Mouse (Mus musculus): ENCODE measurements around the gene Tasp1. TPM values are rescaled to one million over a fixed set of nuclear protein-coding genes. Genes with fewer than 3 reads are reported as not detected.
"Not testable (repeated sequence)": the region's sequence is repeated elsewhere in the genome, so short reads cannot be mapped to it uniquely, and the experiment has no call there.

Gene Tasp1
- total RNA-seq, 2 experiments from 2014 or later: 8.0 to 9.1 TPM

DNA sequence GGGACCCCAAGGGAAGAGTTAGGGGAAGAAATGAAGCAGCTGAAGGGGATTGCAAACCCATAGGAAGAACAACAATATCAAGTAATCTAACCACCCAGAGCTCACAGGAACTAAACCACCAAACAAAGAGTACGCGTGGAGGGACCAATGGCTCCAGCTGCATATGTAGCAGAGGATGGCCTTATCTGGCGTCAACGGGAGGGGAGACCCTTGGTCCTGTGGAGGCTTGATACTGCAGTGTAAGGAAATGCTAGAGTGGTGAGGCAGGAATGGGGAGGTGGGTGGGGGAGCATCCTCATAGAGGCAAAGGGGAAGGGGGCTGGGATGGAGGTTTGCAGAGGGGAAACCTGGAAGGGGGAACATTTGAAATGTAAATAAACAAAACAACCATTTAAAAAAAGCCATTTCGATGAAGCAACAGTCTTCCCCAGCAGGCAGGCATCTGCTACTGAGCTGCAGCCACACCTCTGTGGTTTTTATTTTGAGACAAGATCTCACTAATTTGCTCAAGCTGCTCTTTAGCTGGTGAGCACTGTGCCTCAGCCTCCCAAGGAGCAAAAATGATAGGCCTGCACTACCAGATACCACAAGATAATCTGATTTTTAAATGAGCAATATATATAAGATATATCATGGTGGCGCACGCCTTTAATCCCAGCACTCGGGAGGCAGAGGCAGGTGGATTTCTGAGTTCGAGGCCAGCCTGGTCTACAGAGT, 160.0 kb downstream of the Tasp1 start:
- no peak for DNase-seq (ENCODE audit: low spot score in 2 of 2)

DNA sequence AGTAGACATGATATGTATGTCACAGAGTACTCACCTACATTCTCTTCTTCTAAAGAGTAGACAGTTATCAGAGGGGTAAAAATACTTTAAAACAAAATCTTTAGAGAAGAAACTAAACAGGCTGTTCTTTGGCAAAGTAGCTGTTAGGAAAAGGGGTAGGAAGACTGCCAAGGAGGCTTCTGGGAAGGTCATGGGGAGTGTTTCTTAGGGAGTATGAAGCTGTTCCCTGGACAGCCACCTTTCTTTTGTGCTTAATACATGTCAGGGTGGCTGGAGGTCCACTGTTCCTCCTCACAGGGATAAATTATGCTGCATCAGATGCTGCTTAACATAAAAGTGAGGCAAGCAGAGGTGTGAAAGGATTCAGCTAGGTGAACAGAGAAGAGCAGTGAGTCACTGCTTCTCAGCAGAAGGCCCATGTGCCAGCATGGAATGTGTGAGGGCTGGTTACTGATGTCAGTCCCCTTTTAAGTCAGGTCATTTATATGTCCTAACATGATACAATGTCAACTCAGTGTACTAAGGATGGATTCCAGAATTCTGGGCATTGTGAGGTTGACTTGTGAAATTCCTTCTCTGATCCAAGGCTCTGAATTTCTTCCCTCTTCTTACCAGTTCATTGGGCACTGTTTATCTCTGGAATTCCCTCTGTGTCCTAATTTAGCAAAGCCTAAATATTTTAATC, 175.1 kb downstream of the Tasp1 start:
- DNase-seq (ENCODE audit: low spot score in 2 of 2): no peak

DNA sequence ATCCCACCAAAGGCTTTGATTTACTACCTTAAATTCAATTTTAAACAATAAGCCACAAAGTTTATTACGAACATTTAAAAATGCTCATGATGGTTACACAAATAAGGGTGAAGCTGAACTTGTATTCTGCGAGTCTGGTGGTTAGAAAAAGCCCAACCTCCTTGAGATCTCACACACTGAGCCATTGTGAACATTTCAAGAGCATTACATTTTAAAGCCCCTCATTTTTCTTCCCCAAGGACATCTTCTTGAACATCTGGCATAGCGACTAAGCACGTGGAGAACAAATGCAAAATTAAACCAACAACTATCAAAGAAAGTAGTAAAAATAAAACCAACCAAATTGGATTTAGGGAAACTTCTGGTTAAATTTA, 182.4 kb downstream of the Tasp1 start:
- no peak for DNase-seq (ENCODE audit: low spot score in 2 of 2)

DNA sequence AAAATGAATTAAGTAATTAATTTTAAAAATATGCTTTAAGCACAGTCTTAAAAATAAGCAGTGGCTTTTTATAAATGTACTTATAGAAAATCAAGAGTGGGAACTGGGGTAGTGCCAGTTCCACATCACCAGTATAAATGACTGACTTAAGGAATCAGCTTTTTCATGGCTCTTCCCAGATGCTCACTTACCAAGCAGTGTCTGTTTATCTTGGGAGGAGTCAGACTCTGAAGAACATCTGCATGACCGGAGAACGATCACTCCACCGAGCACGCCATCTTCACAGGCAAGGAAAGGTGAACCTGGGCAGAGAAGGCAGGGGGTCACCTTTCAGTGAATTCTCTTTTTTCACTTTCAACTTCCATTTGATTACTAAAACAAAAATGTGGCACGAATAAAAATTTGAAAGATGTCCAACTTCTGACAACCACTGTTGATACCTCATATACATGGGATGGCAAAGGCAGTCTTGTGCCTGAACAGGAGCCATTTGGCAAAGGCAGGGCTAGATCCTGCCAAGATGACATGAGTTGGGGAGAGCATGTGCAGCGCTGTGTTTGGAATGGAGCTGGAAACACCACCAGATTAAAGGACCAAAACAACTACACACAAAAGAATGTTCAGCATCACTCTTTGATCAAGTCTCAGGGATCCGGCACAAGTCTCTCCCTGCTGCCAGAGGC, 182.9 kb downstream of the Tasp1 start:
- no peak for DNase-seq (ENCODE audit: low spot score in 2 of 2)

DNA sequence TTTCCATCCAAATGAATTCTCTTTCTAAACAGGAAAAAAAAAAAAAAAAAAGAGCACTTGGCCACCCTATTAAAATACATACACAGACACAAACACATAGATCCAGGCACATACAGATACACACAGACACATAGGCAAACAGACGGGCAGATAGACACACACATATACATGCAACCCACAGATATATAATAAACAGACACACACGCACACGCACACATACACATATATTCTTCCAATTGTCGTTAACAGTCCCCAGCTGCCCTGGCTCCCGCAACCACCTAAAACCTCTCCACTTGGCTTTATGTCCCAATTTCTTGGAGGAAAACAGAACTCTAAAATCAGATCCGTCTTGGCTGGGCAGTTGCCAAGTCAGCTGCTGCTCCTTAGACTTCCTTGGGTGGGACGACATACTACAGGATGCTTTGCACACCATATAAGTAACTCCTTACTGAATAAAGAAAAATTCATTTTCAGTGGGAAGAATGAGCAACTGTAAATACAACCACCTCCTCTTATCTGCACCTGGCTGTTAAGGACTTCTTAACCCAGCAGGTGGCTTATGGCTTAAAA, 188.5 kb downstream of the Tasp1 start:
- DNase-seq (ENCODE audit: low spot score in 2 of 2): no peak

DNA sequence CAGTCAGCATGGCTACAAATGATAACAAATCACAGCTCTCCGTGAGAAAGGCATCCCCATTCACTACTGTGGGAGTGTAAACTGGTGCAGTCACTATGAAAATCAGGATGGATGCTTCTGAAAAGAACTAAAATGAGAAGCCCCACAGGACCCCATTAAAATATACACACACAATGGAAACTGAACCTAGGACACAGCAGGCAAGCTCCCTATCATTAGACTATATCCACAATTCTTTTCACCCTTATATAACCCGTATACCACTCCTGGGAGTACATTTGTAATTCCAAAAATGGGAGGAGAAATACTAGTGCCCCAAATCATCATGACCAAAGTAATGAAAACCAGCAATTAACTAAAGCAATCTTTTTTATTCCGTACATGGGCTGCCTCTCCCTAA, 190.7 kb downstream of the Tasp1 start:
- DNase-seq (ENCODE audit: low spot score in 2 of 2): no peak

DNA sequence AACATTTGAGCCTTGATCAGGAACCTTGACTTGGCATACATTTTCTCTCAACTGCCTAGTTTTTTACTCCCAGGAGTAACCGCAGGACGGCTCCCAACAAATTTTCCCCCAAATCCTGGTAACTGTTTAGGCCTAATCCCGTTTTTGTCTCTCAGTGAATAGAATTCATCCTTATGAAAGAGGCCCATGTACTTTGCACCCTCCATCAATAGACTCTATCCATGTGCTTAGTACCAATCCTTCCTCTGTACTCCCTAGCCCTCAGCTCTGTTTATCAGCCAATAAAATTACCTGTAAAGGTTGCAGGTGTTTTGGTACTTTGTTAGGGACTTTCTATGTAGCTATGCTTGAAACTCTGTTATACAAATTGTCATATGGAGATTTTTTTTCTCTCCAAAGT, 192.4 kb downstream of the Tasp1 start:
- DNase-seq (ENCODE audit: low spot score in 2 of 2): no peak

DNA sequence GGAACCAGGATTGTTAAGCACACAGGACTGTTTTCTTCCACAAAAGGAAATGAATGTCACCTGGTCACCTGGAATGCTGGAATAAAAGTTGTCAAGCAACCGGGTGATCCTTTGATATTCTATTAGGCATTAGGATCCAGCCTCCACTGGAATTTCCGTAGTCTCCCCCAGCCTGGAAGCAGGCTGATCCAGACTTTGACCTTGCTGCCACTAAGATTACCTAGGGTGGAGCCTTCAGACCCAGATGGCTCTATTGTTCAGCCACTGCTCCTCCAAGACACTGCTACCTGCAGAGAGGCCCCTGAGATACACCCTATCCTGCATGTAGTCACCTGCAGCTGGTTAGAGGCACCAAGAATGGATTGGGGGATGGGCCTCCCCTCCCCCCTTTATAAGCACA, 192.8 kb downstream of the Tasp1 start:
- no peak for DNase-seq (ENCODE audit: low spot score in 2 of 2)

DNA sequence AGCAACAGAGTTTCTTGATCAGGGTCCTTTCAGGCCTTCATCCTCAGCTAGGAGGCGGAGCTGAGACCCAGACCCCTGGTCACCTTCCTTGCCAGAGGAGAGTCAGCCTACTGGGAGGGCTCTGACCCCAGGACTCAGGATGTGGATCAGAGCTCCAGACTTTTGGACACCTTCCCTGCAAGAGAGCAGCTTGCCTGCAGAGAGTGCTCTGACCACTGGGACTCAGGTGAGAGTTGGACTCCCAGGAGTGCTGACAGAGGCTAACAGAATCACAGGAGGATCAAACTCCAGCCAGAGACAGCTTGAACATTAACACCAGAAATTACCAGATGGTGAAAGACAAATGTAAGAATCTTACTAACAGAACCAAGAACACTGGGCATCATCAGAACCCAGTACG, 197.5 kb downstream of the Tasp1 start:
- DNase-seq (ENCODE audit: low spot score in 2 of 2): not testable (repeated sequence)

DNA sequence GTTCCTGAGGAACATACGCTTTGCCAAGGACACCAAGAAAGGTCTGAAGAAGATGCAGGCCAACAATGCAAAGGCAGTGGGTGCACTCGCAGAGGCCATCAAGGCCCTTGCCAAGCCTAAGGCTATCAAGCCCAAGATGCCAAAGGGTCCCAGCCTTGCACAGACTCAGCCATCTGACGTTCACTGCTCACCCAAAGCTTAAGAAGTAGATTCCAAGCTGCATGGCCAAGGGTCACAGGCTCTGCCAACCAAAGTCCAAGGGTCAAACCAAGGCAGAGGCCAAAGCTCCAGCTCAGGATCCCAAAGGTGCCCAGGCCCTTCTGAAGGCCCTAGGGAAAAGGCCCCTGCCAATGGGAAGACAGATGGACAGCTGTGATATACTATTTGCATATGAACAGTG, 203.2 kb downstream of the Tasp1 start:
- not testable (repeated sequence) for DNase-seq (ENCODE audit: low spot score in 2 of 2)

DNA sequence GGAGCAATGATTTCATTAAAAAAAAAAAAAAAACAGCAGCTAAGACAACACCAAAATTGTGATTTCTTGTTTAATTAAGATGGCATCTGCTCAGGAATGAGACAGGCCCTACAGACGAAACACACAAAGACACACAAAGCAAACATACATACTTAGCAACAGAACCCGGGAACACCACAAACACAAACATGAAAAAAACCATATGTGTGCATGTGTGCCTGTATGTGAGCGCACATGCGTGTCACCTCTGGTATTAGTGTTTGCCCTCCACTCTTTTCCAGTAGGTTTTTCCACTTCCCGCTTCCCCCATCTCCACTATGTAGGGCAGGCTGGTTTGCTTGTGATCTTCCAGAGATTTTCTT, 206.5 kb downstream of the Tasp1 start:
- no peak for DNase-seq (ENCODE audit: low spot score in 2 of 2)

DNA sequence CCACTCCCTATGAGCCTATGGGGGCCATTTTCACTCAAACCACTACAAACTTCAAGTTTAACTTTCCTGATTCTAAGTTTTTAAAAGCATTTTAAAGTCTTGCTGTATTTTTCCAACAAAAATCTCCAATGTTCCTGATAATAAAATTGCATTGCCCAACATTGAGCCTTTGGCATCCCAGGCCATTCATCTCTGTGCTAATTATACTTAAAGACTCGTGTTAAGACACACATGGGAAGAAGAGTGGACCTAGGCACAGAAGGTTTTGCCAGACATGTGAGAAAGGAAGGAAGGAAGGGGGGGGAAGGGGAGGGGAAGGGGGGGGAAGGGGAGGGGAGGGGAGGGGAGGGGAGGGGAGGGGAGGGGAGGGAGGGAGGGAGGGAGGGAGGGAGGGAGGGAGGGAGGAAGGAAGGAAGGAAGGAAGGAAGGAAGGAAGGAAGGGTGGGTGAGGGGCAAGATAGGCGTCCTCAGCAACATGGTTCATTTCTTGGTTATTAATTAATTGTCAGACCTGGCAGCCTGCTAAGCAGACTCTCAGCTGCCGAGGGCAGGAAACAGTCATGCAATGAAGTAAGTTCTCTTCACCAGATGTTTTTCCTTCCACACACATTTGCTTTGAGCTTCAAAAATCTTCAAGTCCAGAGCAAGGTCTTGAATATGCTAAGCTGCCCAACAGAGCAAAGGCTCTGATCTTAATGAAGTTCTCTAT, 207.0 kb downstream of the Tasp1 start:
- DNase-seq (ENCODE audit: low spot score in 2 of 2): no peak

DNA sequence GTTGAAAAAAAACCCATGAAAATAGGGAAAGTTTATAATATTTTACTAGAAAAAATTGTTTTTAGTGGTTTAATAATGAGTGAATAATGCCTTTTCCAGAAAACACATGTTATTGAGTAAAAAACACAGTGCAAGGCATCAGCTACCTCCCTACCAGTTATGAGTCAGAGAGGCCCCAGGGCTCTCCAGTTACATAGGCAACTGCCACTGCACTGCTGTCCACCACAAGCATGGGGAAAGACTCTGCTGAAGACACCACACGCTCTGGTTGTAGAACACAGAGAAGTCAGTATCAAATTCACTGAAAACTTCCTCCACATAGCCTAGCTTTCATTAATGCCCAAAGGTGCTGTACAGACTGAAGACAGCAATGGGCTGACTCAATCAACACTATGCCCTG, 217.0 kb downstream of the Tasp1 start:
- no peak for DNase-seq (ENCODE audit: low spot score in 2 of 2)

DNA sequence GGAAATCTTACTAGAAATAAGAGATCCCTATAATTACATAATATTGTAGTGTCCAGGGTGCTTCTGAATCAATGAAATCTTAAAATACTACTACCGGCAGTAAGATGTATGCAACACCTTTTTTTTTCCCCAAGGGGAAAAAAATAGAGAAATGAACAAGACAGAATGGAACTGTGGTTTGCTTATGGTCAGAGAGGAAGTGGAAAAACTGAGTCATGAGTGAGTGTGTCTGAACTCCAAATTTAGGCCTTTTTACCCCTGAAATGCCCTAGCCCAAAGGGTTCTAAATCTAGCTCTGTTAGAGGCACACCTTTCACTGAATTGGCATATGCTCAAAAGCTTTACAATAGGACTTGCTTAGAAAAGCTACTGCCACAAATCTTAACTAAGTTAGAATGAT, 225.2 kb downstream of the Tasp1 start:
- DNase-seq (ENCODE audit: low spot score in 2 of 2): no peak

DNA sequence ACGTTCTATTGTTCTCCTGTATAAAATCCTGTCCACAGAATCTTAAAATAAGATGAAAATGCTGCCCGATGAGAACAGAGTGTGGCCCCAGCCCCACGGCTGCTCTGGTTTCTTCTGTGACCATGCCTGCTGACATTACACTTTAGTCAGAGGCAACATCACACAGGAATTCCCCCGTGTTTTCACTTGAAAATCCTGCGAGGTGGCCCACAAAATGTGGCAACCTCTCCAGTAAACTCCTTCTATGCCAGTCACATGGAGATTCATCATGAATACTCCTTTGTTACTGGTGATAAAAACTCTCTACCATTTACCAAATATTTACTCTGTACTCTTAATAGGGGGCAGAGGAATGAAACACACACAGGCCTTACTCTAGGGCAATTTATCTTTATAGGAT, 225.7 kb downstream of the Tasp1 start:
- DNase-seq (ENCODE audit: low spot score in 2 of 2): no peak

DNA sequence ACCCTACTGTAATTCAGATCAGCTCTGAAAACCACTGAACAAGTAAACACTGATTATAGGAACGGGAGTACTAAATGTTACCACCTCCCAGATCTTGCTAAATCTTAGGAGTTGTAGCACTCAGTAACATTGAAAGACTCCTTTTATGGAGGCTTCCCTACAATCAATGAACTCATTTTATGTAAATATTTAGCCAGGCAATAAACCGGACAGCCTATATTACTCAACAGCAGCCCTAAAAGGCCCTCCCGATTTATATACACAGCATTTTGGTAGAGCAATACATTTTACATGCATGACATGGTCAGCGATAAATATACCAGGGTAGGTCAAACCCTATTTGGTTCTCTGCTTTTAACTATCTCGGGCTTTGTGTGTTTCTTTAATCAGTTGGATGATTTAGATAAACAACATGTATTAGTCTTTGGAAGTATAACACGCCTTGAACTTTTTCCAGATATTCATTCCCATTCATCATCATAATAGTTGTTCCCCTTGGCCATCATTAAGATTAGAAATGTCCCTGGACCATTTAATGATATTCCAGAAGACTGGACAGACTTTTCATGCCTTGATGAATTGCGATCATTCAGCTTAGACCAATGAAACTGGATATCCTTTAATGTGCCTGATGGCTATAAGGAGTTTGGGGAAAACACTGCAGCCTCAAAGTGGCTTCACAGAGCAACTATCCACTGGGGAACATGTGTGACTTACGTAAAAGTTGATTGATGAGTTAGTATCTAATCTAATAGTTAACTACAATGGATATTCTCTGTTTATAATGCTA, 244.8 kb downstream of the Tasp1 start:
- no peak for DNase-seq (ENCODE audit: low spot score in 2 of 2)

DNA sequence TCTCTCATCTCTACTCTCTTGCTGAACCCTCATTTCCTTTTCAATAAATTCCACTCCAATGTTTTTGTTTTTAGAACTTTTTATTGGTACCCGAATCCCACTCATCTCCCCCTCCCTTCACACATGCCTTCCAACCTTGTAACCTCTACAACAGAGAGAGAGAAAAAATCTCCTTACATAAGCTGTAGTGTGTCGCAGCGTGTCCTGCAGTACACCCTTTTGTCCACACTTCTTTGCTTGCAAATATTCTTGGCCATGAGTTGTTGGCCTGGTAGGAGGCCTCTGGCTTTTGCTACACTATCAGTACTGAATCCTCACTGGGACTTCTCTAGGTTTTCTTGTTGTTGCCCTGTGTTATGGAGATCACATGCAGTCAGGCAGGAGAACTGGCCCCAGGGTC, 249.3 kb downstream of the Tasp1 start:
- DNase-seq (ENCODE audit: low spot score in 2 of 2): no peak

DNA sequence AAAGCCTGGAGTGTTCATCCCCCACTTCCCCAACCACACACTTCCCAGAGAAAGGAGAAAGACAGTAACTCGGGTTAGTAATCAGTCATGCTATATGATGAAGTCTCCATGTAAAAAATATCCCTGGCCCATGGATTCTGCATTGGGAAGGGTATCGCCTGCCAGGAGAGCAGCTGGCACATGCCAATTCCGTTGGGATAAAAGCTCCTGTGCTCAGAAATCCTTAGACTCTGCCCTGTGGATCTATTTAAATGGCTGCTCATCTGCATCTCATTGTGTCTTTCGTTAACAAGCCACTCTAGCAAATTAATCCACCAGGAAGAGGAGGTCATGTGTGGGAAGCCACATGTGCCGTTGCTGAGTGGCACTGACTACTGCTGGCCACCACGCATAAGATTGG, 258.7 kb downstream of the Tasp1 start:
- no peak for DNase-seq (ENCODE audit: low spot score in 2 of 2)

DNA sequence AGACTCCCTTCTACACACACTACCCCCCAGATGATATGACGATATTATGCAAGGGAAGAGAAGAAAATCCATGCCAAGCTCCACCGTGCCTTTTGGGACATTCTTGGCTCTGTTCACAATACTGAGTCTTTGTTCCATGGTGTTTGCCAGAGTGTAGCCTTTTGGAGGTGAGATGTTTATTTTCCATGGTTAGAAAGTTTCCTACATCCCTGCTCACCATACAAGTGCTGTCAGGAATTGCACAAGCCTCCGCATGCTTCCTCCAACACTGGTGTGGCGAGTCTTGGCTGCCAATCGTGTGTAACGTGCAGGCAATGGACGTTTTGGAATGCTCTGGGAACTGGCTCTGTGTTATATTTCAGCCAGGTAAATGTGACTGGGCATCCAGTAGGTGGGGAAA, 262.6 kb downstream of the Tasp1 start:
- DNase-seq (ENCODE audit: low spot score in 2 of 2): no peak

DNA sequence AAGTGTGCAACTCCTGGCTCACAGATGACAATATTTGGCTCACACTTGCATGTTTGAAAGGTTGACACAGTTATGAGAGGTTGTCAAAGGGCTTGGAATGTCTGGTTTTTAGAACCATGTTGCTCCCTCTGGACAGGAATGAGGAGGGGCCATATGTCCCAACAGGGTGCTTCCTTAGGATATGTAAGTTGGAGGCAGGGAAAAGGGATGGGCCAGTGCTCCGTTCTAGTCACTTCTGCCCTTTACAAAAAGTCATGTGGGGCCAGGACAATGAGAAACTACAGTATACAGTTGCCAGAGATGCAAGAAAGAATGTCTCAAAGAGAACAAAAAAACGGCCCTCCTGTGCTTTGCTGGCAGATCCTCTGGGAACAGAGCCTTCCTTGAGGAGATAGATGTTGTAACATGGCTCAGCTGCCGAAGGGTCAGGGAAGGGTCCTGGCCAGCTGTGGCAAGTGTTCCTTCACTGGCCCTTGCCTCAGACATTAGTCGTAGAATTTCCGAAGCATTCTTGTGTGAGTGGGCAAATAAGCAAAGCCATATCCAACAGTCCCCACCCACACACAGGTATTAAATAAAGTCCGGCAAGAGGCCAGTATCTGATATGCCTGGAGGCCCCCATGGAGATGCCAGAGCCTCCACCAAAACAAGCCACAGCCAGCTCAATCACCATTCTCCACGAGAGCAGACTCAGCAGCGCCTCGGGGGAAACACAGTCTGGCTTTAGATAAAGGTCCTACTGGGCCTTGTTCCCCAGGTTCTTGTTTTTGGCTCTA, 274.1 kb downstream of the Tasp1 start:
- no peak for DNase-seq (ENCODE audit: low spot score in 2 of 2)
